Mouse (Mus musculus) megakaryocyte, embryonic 14.5 days (primary cell): ENCODE measurements around the gene Pou2af1. TPM values are rescaled to one million over a fixed set of nuclear protein-coding genes. Genes with fewer than 3 reads are reported as not detected.

Experiments
- H3K27me3 ChIP-seq: replicated peaks from 2 replicates; pipeline ENCODE3; 2012; ENCODE audit warnings: inconsistent platforms
- H3K36me3 ChIP-seq: replicated peaks from 2 replicates; pipeline ENCODE3; 2012; ENCODE audit warnings: low read length, inconsistent platforms, mixed read lengths
- H3K4me1 ChIP-seq: 2 replicates; pipeline ENCODE4 v1.6.1; 2012; ENCODE audit warnings: inconsistent platforms
- H3K4me3 ChIP-seq: replicated peaks from 2 replicates; pipeline ENCODE3; 2012; ENCODE audit warnings: moderate library complexity, mild to moderate bottlenecking, inconsistent platforms
- H3K9me3 ChIP-seq: 2 replicates; pipeline ENCODE4 v1.6.1; 2012; ENCODE audit warnings: inconsistent platforms
- FLI1 ChIP-seq: IDR thresholded peaks from 2 replicates; pipeline ENCODE4 v1.6.1; 2012; ENCODE audit warnings: low read length, inconsistent platforms, mixed read lengths
- GATA1 ChIP-seq: IDR thresholded peaks from 3 replicates; pipeline ENCODE4 v1.6.1; 2012; ENCODE audit warnings: mixed read lengths, low read length, inconsistent platforms, borderline replicate concordance
- polyA plus RNA-seq: library from polyadenylated mRNA; stranded (reverse); fragments of >175 nt; gene quantifications from 2 replicates; pipeline ENCODE4 v1.2.3, GENCODE M21; 2012; ENCODE audit warnings: low replicate concordance; ENCODE audit not compliant: insufficient read depth

The Pou2af1 gene
- polyA plus RNA-seq, result not detected in 2 replicates

GRCm38 (mm10) chr9:51213023-51213728 lies at the start of gene Pou2af1:
TSS of gene Pou2af1 (plus strand) at chr9:51213708.
- Histone ChIP-seq H3K4me3 (no peak within 1 kb of the TSS), H3K4me1 (no peaks in the 10 kb centered on the region), H3K9me3 (no peaks in the 10 kb centered on the region), H3K27me3 (peaks cover 4% of the 10 kb centered on the region), H3K36me3 (no peaks in the 10 kb centered on the region)
- TF ChIP-seq GATA1, result no peak
- TF ChIP-seq FLI1, result no peak

- Histone ChIP-seq H3K27me3 (peaks cover 35% of the 10 kb centered on the region), H3K4me3 (no peak overlapping the region), H3K4me1 (peaks cover 18% of the 10 kb centered on the region), H3K9me3 (no peaks in the 10 kb centered on the region), H3K36me3 (no peaks in the 10 kb centered on the region)
- TF ChIP-seq GATA1, result no peak
- no peak for TF ChIP-seq FLI1
These were observed 49.5 kb upstream of the Pou2af1 start for GRCm38 (mm10) chr9:51163989-51164388.

- TF ChIP-seq GATA1, result no peak
- no peak for TF ChIP-seq FLI1
- H3K9me3 ChIP-seq, result no peaks in the 10 kb centered on the region
- H3K4me1 ChIP-seq, result peaks cover 18% of the 10 kb centered on the region
- H3K4me3 ChIP-seq, result no peak within 1 kb of the TSS
- H3K27me3 ChIP-seq, result peaks cover 25% of the 10 kb centered on the region
- H3K36me3 ChIP-seq, result no peaks in the 10 kb centered on the region
These were observed 48.0 kb upstream of the Pou2af1 start, which contains the start of gene Gm32742 for GRCm38 (mm10) chr9:51165312-51166180. TSS of gene Gm32742 (minus strand) at chr9:51165517.

- no peak for TF ChIP-seq GATA1
- no peak for TF ChIP-seq FLI1
- H3K27me3 ChIP-seq, result peaks cover 24% of the 10 kb centered on the region
- H3K9me3 ChIP-seq, result no peaks in the 10 kb centered on the region
- H3K36me3 ChIP-seq, result no peaks in the 10 kb centered on the region
- peaks cover 18% of the 10 kb centered on the region for H3K4me1 ChIP-seq
- H3K4me3 ChIP-seq, result no peak overlapping the region
These were observed 45.6 kb upstream of the Pou2af1 start for GRCm38 (mm10) chr9:51167954-51168353.

- H3K36me3 ChIP-seq, result no peaks in the 10 kb centered on the region
- no peak overlapping the region for H3K4me3 ChIP-seq
- peaks cover 14% of the 10 kb centered on the region for H3K4me1 ChIP-seq
- H3K9me3 ChIP-seq, result no peaks in the 10 kb centered on the region
- no peak for TF ChIP-seq GATA1
- TF ChIP-seq FLI1, result no peak
- H3K27me3 ChIP-seq, result peaks cover 22% of the 10 kb centered on the region
These were observed 44.8 kb upstream of the Pou2af1 start for GRCm38 (mm10) chr9:51168698-51169097.

- TF ChIP-seq FLI1 (no peak), GATA1 (no peak)
- Histone ChIP-seq H3K9me3 (no peaks in the 10 kb centered on the region), H3K36me3 (no peaks in the 10 kb centered on the region), H3K27me3 (peaks cover 20% of the 10 kb centered on the region), H3K4me3 (no peak overlapping the region), H3K4me1 (peaks cover 14% of the 10 kb centered on the region)
These were observed 44.4 kb upstream of the Pou2af1 start for GRCm38 (mm10) chr9:51169133-51169532.

- H3K4me3 ChIP-seq, result no peak overlapping the region
- H3K9me3 ChIP-seq, result no peaks in the 10 kb centered on the region
- H3K4me1 ChIP-seq, result peaks cover 10% of the 10 kb centered on the region
- TF ChIP-seq FLI1 (no peak), GATA1 (no peak)
- peaks cover 20% of the 10 kb centered on the region for H3K27me3 ChIP-seq
- no peaks in the 10 kb centered on the region for H3K36me3 ChIP-seq
These were observed 43.2 kb upstream of the Pou2af1 start for GRCm38 (mm10) chr9:51170298-51170697.

- no peak overlapping the region for H3K4me3 ChIP-seq
- H3K27me3 ChIP-seq, result peaks cover 14% of the 10 kb centered on the region
- no peaks in the 10 kb centered on the region for H3K36me3 ChIP-seq
- no peaks in the 10 kb centered on the region for H3K4me1 ChIP-seq
- TF ChIP-seq FLI1 (no peak), GATA1 (no peak)
- no peaks in the 10 kb centered on the region for H3K9me3 ChIP-seq
These were observed 38.5 kb upstream of the Pou2af1 start for GRCm38 (mm10) chr9:51174890-51175464.

GRCm38 (mm10) chr9:51175722-51176121 lies 37.8 kb upstream of the Pou2af1 start:
- TF ChIP-seq FLI1 (no peak), GATA1 (no peak)
- no peak overlapping the region for H3K4me3 ChIP-seq
- H3K4me1 ChIP-seq, result no peaks in the 10 kb centered on the region
- no peaks in the 10 kb centered on the region for H3K9me3 ChIP-seq
- H3K27me3 ChIP-seq, result peaks cover 11% of the 10 kb centered on the region
- no peaks in the 10 kb centered on the region for H3K36me3 ChIP-seq
